Mouse (Mus musculus) olfactory bulb, adult 2 months (tissue): ENCODE measurements around the gene Stk35.

Source experiments
- CTCF ChIP-seq: fragments of 200-500 bp; IDR thresholded peaks from 2 replicates; pipeline ENCODE4 v1.5.1; 2012; ENCODE audit warnings: low read depth, mild to moderate bottlenecking, low read length, moderate library complexity; ENCODE audit not compliant: insufficient read depth
- POLR2A ChIP-seq: fragments of 200-500 bp; IDR thresholded peaks from 2 replicates; pipeline ENCODE4 v1.6.1; 2012; ENCODE audit warnings: mild to moderate bottlenecking, low read depth, low read length, moderate library complexity; ENCODE audit not compliant: insufficient read depth

DNA sequence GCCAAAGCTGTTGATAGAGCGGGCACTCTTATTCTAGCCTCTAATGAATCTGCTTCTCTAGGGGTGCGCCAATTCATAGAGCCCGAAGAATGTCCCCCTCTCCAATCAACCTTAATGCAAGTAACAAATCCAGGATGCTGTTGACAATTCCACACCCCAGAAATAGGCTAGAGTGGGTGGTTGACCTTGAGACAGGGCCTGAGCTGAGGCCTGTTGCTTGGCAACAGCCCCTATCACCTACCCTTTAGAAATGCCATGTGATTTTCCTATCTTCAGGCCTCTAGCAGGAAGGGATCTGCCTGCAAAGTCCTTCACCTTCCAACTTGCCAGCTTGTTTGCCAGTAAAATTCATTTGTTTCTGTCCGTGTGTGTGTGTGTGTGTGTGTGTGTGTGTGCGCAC lies 70.9 kb downstream of the Stk35 start:
- TF ChIP-seq CTCF (no peak), POLR2A (no peak)
